Mouse (Mus musculus): ENCODE results near the gene Hist1h2bl.

The Hist1h2bl gene

DNA sequence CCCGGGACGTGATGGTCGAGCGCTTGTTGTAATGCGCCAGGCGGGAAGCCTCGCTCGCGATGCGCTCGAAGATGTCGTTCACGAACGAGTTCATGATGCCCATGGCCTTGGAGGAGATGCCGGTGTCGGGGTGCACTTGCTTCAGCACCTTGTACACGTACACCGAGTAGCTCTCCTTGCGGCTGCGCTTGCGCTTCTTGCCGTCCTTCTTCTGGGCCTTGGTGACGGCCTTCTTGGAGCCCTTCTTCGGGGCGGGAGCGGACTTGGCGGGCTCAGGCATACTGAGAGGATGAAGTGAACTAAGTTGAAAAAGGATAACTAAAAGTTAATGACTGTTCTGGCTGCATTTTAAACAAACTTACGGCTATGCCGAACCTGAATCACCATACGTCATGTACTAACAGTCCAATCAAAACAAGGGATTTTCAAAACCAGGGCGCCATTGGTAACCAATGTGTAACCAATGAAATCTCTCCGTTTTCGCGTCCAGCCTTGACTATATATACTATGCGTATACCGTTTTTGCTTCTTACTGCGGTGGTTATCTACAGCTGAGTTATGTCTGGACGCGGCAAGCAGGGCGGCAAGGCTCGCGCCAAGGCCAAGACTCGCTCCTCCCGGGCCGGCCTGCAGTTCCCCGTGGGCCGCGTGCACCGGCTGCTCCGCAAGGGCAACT, at the start of gene Hist1h2bl, which contains the start of gene Hist1h2ai:
TSS of gene Hist1h2bl (minus strand) at position 280 of the 676 bp plus-strand sequence.
TSS of gene Hist1h2ai (plus strand) at position 559 of the 676 bp plus-strand sequence.
- DNase-seq: peak; percentile 75 to 83

DNA sequence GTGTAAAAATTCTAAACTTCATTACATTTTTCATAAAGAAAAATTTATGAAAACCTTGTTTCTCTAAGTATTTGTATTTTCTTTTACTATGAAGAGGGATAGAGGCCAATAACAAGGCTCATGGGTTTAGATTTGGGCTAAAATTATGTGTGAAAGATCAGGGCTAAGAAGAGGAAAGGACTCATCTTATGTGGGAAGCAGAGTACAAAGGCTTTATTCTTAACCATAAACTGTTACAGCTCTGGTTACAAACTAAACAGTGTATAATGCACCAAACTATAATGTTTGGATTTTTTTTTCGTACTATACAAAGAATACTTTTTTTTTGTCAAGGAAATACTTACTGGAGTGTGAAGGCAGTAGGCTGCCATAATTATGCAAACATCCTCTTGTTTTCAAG, 39.8 kb upstream of the Hist1h2bl start:
- DNase-seq: no peak

DNA sequence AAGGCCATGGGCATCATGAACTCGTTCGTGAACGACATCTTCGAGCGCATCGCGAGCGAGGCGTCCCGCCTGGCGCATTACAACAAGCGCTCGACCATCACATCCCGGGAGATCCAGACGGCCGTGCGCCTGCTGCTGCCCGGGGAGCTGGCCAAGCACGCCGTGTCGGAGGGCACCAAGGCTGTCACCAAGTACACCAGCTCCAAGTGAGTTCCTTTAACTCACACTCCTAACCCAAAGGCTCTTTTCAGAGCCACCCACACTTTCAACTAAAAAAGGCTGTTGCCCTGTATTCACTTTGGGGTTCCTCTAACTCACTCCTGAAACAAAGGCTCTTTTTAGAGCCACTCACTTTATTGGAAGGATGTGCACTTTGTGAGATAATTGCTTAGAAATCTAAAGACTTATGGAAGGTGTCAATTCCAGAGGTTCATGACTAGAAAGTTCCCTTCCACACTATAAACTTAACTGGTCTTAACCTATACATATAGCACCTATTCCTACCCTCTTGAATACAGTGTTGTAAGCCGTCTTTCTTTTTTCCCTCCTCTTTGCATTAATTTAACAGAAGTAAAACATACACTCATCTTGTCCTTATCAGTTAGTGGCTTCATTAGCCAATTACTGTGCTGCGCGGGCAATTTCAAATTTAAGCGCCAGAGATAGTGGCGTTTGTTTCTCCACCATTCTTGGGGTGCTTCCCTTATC, 38.5 kb upstream of the Hist1h2bl start:
- DNase-seq: peak; percentile 63 to 67

DNA sequence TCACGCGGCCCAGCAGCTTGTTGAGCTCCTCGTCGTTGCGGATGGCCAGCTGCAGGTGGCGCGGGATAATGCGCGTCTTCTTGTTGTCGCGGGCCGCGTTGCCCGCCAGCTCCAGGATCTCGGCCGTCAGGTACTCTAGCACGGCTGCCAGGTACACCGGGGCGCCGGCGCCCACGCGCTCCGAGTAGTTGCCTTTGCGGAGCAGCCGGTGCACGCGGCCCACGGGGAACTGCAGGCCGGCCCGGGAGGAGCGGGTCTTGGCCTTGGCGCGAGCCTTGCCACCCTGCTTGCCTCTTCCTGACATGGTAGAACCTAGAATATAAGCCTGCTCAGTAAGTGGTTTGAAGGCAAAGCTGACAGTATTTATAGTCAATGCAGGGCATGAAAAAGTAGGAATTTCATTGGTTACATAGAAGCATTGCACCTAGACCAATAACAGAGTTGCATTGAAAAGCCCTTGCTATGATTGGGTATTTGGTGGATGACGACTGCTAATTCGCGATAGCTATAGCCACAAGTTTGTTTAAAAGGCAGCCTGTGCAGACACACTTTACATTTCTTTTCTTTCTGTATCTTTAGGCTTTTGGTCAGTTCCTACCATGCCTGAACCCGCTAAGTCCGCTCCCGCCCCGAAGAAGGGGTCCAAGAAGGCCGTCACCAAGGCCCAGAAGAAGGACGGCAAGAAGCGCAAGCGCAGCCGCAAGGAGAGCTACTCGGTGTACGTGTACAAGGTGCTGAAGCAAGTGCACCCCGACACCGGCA, 37.8 kb upstream of the Hist1h2bl start, which contains the start of the genes Hist1h2ak and Hist1h2bn:
TSS of gene Hist1h2ak (minus strand) at position 304 of the 762 bp plus-strand sequence.
TSS of gene Hist1h2bn (plus strand) at position 600 of the 762 bp plus-strand sequence.
- DNase-seq: peak; percentile 54 to 76

DNA sequence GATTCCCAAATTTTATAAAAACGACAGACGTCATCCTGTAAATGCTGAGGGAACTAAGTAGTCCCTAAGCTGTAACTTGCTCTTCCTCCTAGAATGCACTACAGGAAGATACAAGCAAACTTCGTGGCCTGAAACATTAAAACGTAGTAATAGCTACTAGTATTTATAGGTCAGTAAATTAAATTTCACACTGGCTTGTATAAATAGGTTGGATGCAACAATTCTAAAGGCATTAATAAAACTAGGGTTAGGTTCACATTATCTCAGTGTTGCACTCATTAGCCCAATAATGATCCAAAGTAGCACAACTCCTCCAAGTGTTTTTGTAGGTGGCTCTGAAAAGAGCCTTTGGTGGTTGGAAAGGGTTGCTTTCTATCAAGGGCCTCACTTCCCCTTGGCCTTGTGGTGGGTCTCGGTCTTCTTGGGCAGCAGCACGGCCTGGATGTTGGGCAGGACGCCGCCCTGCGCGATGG, 37.1 kb upstream of the Hist1h2bl start:
- no peak for DNase-seq

DNA sequence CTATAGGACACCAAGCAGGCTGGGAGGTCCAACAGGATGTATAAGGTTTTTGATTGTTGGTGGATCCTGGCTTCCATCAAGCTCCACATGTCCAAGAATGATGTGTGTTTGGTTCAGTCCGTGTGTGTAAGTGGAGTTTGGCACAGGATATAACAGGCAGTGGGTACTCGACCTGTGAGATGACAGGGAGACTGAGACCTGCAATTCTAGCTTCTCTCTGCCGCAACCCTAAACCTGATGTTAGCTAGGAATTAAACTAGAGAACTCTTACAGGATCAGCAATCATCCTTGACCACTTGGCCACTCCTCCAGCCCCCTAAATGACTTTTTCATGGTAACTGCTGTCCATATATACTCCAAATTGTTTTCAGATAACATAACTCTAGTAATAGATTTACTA, 36.4 kb upstream of the Hist1h2bl start:
- no peak for DNase-seq

DNA sequence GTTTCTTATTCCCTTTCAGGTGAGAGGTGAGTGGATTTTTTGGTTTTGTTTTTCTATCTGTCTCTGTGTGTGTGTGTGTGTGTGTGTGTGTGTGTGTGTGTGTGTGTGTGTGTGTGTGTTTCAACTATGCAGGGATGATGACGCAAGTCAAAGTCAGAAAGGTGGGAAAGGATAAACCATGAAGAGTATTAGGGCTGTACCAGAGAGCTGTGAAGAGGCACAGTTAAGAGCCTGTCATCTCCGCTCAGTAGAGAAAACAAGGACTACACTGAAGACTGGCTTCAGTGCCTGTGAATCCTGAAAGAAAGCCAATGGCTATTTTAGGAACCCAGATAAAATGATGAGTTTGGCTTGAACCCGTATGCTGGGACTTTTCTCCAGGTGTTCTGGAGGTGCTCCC, 35.9 kb upstream of the Hist1h2bl start:
- no peak for DNase-seq

DNA sequence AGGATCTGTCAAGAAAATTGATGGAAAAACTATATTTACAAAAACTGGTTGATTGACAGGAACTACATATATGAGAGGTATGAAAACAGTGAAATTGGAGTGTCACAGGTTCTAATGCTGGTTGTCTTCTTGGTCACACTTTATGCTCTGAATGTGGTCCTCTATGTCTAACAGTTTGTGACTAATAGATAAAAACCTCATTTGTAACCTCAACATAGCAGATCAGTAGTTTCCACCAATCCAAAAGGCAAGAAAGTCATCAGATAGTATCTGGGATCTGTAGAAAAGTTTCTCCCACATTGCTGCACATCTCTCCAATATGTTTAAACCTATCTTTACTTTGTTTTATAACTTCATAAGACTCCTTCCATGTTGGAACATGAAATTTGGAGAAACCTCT, 35.5 kb upstream of the Hist1h2bl start:
- no peak for DNase-seq

DNA sequence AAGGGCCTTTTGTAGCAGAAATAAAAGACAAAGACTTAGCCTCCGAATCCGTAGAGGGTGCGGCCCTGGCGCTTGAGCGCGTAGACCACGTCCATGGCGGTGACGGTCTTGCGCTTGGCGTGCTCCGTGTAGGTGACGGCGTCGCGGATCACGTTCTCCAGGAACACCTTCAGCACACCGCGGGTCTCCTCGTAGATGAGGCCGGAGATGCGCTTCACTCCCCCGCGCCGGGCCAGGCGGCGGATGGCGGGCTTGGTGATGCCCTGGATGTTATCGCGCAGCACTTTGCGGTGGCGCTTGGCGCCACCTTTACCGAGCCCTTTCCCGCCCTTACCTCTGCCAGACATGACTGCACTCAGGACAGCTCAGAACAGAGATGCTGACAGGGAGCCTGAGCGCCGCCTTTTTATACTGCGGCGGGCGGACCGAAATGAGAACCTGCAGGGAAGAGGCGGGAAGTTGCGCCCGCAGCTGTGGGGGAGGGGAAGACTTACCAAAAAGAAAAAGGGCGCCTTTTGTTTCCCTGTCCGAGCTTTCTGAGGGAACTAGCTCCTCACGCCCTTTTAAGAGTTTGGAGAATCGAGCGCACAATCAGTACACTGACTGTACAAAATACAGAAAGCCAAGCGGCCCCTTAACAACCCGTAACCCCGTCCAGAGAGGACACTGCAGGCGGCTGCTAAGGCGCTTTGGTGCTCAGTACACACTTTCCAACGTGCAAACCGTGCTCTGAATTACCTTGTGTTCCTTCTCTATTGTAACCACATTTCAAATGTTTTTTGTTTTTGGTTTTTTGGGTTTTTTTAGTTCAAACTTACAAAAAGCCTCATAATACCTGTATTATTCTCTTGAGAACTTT, 34.4 kb upstream of the Hist1h2bl start, which contains the start of gene Hist1h4k:
TSS of gene Hist1h4k (minus strand) at position 347 of the 859 bp plus-strand sequence.
- DNase-seq: peak; percentile 96

DNA sequence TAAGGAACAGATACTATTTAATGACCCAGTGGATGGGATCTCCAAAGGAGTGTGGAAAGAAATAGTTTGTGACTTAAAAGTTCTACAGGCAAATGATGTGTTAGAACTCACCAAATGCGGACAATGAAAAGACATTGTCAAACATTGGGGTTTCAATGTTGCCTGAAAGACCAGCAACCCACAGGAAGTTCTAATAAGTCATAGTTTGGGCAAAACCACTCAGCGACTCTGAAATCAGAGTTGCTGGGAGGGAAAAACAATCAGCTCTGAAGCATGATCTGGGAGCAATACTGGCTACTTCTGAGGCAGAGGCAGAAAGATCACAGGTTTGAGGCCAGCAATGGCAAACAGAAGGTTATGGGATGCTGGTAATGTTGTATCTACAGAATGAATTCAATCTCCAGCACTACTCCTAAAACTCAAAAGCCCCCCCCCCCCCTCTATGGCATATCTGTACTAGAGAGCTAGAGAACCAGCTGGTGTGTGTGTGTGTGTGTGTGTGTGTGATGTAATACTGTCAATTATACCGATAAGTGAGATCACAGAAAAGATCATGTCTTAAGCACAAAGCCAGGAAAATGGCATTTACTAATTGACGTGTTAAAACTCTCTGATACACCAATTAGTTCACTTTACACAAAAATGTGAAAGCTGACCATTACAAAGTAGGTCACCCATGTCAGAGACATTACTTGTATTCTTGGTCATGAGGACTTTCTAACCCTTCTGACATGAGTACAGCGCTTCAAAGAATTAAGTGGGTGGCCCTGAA, 33.6 kb upstream of the Hist1h2bl start:
- DNase-seq: peak in 1 of 2 experiments; percentile 4

DNA sequence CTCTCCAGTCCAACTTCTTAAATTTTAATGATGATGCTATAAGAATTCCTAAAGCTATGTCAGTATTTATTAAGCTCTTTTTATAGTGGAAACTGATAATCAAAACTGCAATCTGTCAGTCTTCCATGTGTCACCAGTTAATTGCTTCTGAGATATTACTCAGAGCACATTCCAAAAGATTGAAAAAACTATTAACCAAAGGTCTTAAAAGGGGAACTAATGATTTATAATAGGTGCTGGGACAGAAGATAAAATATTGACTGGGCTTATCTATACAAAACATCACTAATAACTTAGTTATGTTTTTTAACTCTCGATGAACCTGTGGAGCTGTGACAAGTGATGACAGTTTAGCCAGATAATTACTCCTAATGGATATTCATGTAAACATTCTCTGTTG, 29.1 kb upstream of the Hist1h2bl start:
- DNase-seq: no peak

DNA sequence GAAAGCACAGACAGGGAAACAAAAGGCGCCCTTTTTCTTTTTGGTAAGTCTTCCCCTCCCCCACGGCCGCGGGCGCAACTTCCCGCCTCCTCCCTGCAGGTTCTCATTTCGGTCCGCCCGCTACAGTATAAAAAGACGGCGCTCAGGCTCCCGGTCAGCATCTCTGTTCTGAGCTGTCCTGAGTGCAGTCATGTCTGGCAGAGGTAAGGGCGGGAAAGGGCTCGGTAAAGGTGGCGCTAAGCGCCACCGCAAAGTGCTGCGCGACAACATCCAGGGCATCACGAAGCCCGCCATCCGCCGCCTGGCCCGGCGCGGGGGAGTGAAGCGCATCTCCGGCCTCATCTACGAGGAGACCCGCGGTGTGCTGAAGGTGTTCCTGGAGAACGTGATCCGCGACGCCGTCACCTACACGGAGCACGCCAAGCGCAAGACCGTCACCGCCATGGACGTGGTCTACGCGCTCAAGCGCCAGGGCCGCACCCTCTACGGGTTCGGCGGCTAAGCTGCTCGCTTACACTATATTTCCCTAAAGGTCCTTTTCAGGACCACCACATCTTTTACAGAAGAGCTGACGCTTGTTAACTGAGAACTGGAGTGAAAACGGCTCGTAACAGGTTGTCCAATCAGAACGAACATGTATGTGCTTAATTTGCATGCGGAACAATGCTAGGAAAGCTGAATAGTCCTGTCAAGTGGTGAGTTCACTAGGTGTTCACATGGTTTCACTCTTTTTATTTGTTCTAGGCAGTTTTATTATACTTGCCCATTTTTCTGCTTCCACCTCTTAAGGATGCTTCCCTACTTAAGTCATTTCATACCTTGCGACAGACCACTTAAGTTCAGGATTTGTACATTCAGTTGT, 19.2 kb upstream of the Hist1h2bl start, which contains the start of gene Hist1h4j:
TSS of gene Hist1h4j (plus strand) at position 159 of the 862 bp plus-strand sequence.
- DNase-seq: peak; percentile 89 to 92

DNA sequence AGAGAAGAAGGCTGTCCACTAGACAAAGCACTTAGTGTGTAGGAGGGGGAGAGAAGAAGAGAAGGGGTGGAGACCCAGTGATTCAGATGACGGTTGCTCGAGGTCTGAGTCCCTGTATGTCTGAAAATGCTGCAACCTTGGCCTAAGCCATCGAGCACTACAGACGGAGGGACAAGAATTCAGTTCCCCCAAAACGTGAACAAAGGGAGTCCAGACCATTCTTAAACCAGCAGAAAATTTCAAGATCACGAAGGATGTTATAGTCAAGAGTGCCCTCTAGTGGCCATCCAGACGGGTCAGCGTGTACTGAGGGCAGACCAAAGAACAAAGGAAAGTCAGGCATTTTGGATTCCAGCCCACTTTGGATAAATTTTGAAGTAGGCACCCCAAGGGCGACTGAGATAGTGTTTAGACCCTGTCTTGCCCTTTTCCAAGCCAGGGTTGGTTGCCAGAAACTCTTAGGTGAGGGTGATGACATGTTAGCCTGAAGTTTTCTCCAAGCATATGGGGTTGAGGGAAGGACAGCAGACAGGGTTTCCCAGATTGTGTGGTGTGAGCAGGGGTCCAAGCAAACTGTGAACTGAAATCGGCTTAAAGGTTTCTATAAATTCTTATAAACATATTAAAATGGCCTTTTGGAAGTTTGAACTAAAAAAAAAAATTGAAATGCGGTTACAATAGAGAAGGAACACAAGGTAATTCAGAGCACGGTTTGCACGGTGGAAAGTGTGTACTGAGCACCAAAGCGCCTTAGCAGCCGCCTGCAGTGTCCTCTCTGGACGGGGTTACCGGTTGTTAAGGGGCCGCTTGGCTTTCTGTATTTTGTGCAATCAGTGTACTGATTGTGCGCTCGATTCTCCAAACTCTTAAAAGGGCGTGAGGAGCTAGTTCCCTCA, 18.3 kb upstream of the Hist1h2bl start:
- DNase-seq: peak; percentile 76 to 85

DNA sequence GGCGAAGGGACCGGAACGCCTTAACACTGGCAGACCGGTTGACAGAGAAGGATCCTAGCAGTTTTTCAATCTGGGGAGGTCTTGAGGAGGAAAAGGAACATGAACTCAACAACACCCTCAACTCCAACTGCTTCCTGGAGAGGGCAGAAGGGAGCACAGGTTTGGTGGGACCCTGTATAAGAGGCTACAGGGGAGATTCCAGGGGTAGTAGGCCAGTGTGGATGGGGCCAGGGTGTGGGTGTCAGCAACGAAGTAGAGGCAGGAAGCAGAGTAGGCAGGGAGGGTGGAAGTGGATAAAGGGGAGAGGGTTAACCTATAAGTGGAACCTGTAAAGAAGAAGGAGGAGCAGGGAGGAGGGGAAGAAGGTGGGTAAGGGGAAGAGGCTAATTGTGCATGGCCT, 17.5 kb upstream of the Hist1h2bl start:
- DNase-seq: peak; percentile 32 to 49

DNA sequence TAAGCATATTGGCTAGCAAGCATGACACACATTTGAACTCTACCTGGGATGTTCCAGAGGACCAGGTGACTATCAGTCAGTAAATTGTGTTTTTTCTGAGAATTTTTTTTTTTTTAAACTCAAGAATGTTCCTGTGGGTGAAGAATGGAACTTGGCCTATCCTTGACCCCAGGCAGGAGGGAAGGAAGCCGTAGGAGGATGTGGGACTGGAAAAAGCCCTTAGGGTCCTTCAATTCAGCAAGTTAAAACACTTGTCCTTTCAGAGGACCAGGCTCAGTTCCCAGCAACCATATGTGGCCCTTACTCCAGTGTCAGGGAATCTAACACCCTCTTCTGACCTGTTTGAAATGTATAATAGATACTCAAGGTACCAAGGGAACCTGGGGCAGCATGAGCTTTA, 13.6 kb upstream of the Hist1h2bl start:
- no peak for DNase-seq

DNA sequence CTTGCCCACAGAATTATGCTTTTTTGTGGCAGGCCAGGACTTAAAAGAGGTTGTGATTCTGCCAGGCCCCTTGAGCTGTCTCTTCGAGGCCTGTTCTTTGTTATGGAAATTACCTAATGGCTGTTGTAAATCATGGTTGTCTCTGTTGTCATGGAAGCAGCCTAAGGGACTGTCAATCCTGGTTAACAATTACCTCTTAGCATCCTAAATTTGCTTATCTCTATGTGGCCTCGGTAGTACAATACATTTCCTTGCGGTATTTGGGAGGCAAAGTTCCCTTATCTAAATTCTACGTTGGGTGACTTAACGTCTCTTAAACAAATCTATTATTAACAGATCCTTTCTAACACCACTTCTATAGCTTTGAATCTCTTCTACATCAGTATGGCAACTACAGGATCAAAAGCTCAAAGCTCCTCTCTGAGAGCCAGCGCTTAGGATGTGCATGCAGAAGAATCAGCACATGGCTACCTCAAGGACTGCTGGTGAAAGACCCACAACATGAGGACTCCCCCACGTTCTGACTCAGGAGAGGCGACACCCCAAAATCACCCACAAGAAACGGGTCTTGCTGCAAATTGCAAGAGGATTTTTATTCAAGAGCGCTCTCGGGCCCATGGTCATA, 12.1 kb upstream of the Hist1h2bl start:
- no peak for DNase-seq

DNA sequence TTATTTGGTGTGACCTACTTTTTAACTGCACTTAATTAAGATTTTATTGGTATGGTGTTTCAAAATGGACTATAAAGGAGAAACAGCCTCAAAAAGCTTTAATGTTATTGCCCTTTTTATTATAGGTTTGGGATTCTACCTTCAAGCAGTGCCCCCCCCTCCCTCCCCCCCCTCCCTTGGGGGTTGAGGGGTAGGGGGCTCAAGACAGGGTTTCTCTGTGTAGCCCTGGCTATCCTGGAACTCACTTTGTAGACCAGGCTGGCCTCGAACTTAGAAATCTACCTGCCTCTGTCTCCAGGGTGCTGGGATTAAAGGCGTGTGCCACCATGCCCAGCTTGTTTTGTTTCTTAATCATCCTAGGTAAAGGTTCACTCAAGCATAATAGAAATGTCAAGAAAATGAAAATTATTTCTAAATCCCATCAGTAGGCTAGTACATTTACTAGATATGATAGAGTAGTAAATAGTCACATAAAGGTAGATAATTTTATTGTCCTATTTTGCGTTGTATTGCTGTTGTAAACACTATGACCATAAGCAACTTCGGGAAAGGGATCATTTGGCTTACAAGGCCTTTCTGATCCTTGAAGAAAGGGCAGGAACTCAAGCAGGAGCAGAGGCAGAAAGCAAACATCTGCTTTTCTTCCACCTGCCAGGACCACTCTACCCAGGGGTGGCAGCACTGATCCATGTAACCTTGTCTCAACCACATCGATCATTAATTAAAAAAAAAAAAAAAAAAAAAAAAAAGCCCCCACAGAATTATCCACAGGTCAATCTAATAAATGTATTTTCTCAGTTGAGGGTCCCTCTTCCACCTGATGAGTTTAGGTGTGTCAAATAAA, 7.3 kb upstream of the Hist1h2bl start:
- DNase-seq: peak in 1 of 2 experiments; percentile 28

All from kidney, postnatal 4 days (tissue).